Mouse (Mus musculus): Measurements from ENCODE around the gene Tmem40.

GRCm38 (mm10) chr6:115681066-115681465, 81.1 kb downstream of the Tmem40 start:
- TF ChIP-seq EP300 (IDR thresholded peaks at IDR 0.05; ENCODE audit: insufficient read depth, low read depth, low read length) (no peak), CTCF (IDR thresholded peaks at IDR 0.05) (no peak), POLR2A (IDR thresholded peaks at IDR 0.05; ENCODE audit: insufficient read depth, low read depth, low read length) (no peak)
